Mouse (Mus musculus) small intestine, adult 2 months (tissue): ENCODE measurements around the gene Gm815. TPM values are rescaled to one million over a fixed set of nuclear protein-coding genes. Genes with fewer than 3 reads are reported as not detected.

ENCODE experiments used
- H3K27ac ChIP-seq: fragments of 200-500 bp; 2 replicates; pipeline ENCODE4 v1.5.1; 2012; ENCODE audit warnings: low read depth, low read length, control low read depth, inconsistent platforms; ENCODE audit not compliant: insufficient read depth
- H3K27me3 ChIP-seq: fragments of 200-500 bp; 2 replicates; pipeline ENCODE4 v1.6.1; 2012; ENCODE audit warnings: mild to moderate bottlenecking, moderate library complexity, low read length, inconsistent platforms; ENCODE audit not compliant: control insufficient read depth, insufficient read depth
- H3K36me3 ChIP-seq: fragments of 200-500 bp; 2 replicates; pipeline ENCODE4 v1.6.1; 2012; ENCODE audit warnings: mild to moderate bottlenecking, low read length, control low read depth, inconsistent platforms; ENCODE audit not compliant: control insufficient read depth, insufficient read depth
- H3K4me1 ChIP-seq: fragments of 200-500 bp; 2 replicates; pipeline ENCODE4 v1.6.1; 2012; ENCODE audit warnings: low read length, inconsistent platforms, mixed read lengths; ENCODE audit not compliant: control insufficient read depth, insufficient read depth, insufficient read length
- H3K4me3 ChIP-seq: fragments of 200-500 bp; 2 replicates; pipeline ENCODE4 v1.5.1; 2012; ENCODE audit warnings: low read depth, mild to moderate bottlenecking, control low read depth, inconsistent platforms, low read length, moderate library complexity
- CTCF ChIP-seq: fragments of 200-500 bp; IDR thresholded peaks from 2 replicates; pipeline ENCODE4 v1.5.1; 2012; ENCODE audit warnings: low read depth, mild to moderate bottlenecking, control low read depth, inconsistent platforms, low read length, moderate library complexity, mixed read lengths; ENCODE audit not compliant: insufficient replicate concordance, insufficient read length; ENCODE audit errors: extremely low read depth
- POLR2A ChIP-seq: fragments of 200-500 bp; IDR thresholded peaks from 2 replicates; pipeline ENCODE4 v1.6.1; 2012; ENCODE audit warnings: low read depth, mild to moderate bottlenecking, control low read depth, inconsistent platforms, low read length, moderate library complexity
- WGBS: fragments of 180-500 bp; shearing (Covaris S2); methylation state at CpG from one replicate; pipeline ENCODE4 v1.1.7; 2018; 5-methylcytosine and 5-hydroxymethylcytosine counted together
- polyA plus RNA-seq: library from polyadenylated mRNA; depleted of rRNA; stranded (reverse); fragments of >200 nt; gene quantifications from 2 replicates; pipeline ENCODE4 v1.2.3, GENCODE M21; 2012

The Gm815 gene
- polyA plus RNA-seq, 1 experiment = not detected

- Histone ChIP-seq H3K4me3 (no peak overlapping the region), H3K27me3 (no peaks in the 10 kb centered on the region), H3K27ac (no peak overlapping the region), H3K4me1 (no peaks in the 10 kb centered on the region), H3K36me3 (no peaks in the 10 kb centered on the region)
- TF ChIP-seq POLR2A (no peak), CTCF (no peak)
- 35% methylated on average over 10 of the region's 10 CpGs for WGBS
These were observed 8.4 kb upstream of the Gm815 start for GRCm38 (mm10) chr19:26877180-26877775.

- H3K27ac ChIP-seq = no peak overlapping the region
- H3K4me1 ChIP-seq = no peaks in the 10 kb centered on the region
- H3K4me3 ChIP-seq = no peak overlapping the region
- TF ChIP-seq POLR2A (no peak), CTCF (no peak)
- no peaks in the 10 kb centered on the region for H3K36me3 ChIP-seq
- WGBS = 86% methylated on average over 4 of the region's 4 CpGs
- no peaks in the 10 kb centered on the region for H3K27me3 ChIP-seq
These were observed 5.8 kb upstream of the Gm815 start for GRCm38 (mm10) chr19:26879856-26880255.

GRCm38 (mm10) chr19:26881866-26882427, 3.7 kb upstream of the Gm815 start:
- H3K27ac ChIP-seq = no peak overlapping the region
- H3K4me1 ChIP-seq = no peaks in the 10 kb centered on the region
- H3K4me3 ChIP-seq = no peak overlapping the region
- no peaks in the 10 kb centered on the region for H3K27me3 ChIP-seq
- H3K36me3 ChIP-seq = no peaks in the 10 kb centered on the region
- 90% methylated on average over 10 of the region's 10 CpGs for WGBS
- TF ChIP-seq CTCF (no peak), POLR2A (no peak)

- no peak for TF ChIP-seq CTCF
- no peak for TF ChIP-seq POLR2A
- H3K4me3 ChIP-seq = no peak overlapping the region
- no peaks in the 10 kb centered on the region for H3K27me3 ChIP-seq
- no peaks in the 10 kb centered on the region for H3K36me3 ChIP-seq
- H3K27ac ChIP-seq = no peak overlapping the region
- no peaks in the 10 kb centered on the region for H3K4me1 ChIP-seq
- WGBS = 84% methylated on average over 9 of the region's 9 CpGs
These were observed 2.5 kb downstream of the Gm815 start for GRCm38 (mm10) chr19:26888171-26888570.

DNA sequence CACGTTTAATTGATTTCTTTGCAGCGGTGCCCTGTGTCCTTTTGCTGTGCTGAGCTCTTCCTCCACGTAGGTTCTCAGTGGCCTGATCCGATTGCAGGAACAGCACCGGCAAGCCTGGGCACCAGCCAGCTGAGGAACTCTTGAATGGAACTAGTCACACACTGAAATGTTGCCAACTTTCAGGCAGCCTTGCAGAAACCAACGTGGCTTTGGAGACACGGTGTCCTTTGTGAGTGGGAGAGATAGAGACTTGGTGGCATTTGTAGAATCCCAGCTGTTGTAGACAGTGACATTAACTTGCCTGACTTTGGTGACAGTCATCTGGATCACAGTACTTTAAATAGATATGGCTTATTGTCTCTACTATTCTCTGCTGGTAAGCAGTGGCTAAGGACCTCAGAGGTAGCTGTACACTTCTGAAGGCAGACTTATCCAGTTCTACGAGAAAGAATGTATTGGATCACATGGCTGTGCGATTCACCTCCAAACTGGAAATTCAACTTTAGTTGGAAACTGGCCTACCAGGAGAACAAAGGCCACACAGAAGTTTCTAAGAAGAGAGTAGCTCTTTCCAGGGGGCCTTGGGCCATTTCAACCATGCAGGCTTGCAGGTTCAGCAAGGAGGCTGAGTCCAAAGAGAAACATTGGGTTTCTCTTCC, 5.8 kb downstream of the Gm815 start:
- no peak for TF ChIP-seq CTCF
- TF ChIP-seq POLR2A = no peak
- Histone ChIP-seq H3K4me3 (no peak overlapping the region), H3K27me3 (no peaks in the 10 kb centered on the region), H3K27ac (no peak overlapping the region), H3K36me3 (no peaks in the 10 kb centered on the region), H3K4me1 (no peaks in the 10 kb centered on the region)
- 62% methylated on average over 9 of the region's 9 CpGs for WGBS

DNA sequence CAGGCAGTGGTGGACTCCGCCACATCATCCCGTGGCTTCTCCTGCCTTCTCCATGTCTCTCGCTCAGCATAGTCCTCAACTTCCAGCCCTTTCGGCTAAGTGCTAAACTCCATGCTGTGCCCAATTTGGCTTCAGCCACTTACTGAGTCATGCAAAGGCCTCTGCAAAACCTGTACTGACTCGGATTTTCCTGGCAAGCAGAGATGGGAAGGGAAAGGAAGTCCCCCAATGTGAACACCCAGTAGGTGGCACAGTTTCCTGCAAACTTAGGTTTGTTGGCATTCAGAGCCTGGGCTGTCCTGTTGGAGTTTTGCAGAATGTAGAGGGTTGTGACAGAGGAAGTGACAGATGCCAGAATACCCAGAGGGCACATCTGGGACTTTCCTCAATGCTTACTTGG, 7.2 kb downstream of the Gm815 start:
- TF ChIP-seq CTCF (no peak), POLR2A (no peak)
- H3K4me1 ChIP-seq = no peaks in the 10 kb centered on the region
- no peaks in the 10 kb centered on the region for H3K27me3 ChIP-seq
- 57% methylated on average over 5 of the region's 5 CpGs for WGBS
- no peak overlapping the region for H3K27ac ChIP-seq
- H3K36me3 ChIP-seq = no peaks in the 10 kb centered on the region
- no peak overlapping the region for H3K4me3 ChIP-seq

GRCm38 (mm10) chr19:26902162-26902561, 16.5 kb downstream of the Gm815 start:
- 63% methylated on average over 4 of the region's 4 CpGs for WGBS
- TF ChIP-seq CTCF = no peak
- no peak for TF ChIP-seq POLR2A
- H3K36me3 ChIP-seq = no peaks in the 10 kb centered on the region
- H3K27me3 ChIP-seq = no peaks in the 10 kb centered on the region
- no peaks in the 10 kb centered on the region for H3K4me1 ChIP-seq
- no peak overlapping the region for H3K4me3 ChIP-seq
- no peak overlapping the region for H3K27ac ChIP-seq

GRCm38 (mm10) chr19:26914245-26914644, 28.6 kb downstream of the Gm815 start:
- TF ChIP-seq CTCF (no peak), POLR2A (no peak)
- Histone ChIP-seq H3K36me3 (no peaks in the 10 kb centered on the region), H3K27ac (no peak overlapping the region), H3K27me3 (no peaks in the 10 kb centered on the region), H3K4me1 (no peaks in the 10 kb centered on the region), H3K4me3 (no peak overlapping the region)
- 21% methylated on average over 1 of the region's 1 CpGs for WGBS
